Mouse (Mus musculus) limb, embryonic 15.5 days (tissue): Measurements from ENCODE around the gene Ints4. TPM values are rescaled to one million over a fixed set of nuclear protein-coding genes. Genes with fewer than 3 reads are reported as not detected.

ENCODE experiments used
- ATAC-seq: fragments of 200-750 bp; cut with Nextera tagmentation; 2 replicates; pipeline ENCODE4 v1.8.0; 2017; ENCODE audit warnings: low read depth, moderate TSS enrichment; ENCODE audit not compliant: insufficient number of reproducible peaks, low FRiP score, low TSS enrichment
- H3K27ac ChIP-seq: fragments of 300-500 bp; sonication (generic); 2 replicates; pipeline ENCODE4 v1.5.1; 2015; ENCODE audit warnings: moderate library complexity, mild to moderate bottlenecking, inconsistent platforms
- H3K27me3 ChIP-seq: fragments of 300-500 bp; sonication (generic); 2 replicates; pipeline ENCODE4 v1.6.1; 2015; ENCODE audit warnings: inconsistent platforms
- H3K36me3 ChIP-seq: fragments of 300-500 bp; sonication (generic); 2 replicates; pipeline ENCODE4 v1.6.1; 2015; ENCODE audit warnings: inconsistent platforms
- H3K4me1 ChIP-seq: fragments of 300-500 bp; sonication (generic); 2 replicates; pipeline ENCODE4 v1.6.1; 2015; ENCODE audit warnings: inconsistent platforms
- H3K4me2 ChIP-seq: fragments of 300-500 bp; sonication (generic); 2 replicates; pipeline ENCODE4 v1.6.1; 2015; ENCODE audit warnings: mild to moderate bottlenecking, inconsistent platforms
- H3K4me3 ChIP-seq: fragments of 300-500 bp; sonication (generic); 2 replicates; pipeline ENCODE4 v1.5.1; 2015; ENCODE audit warnings: mild to moderate bottlenecking, inconsistent platforms
- H3K9ac ChIP-seq: fragments of 300-500 bp; sonication (generic); 2 replicates; pipeline ENCODE4 v1.6.1; 2015; ENCODE audit warnings: inconsistent platforms
- H3K9me3 ChIP-seq: fragments of 300-500 bp; sonication (generic); 2 replicates; pipeline ENCODE4 v1.6.1; 2016; ENCODE audit warnings: inconsistent platforms
- WGBS: fragments of 180-500 bp; shearing (Covaris S2); methylation state at CpG from one replicate; pipeline ENCODE4 v1.1.7; 2015; 5-methylcytosine and 5-hydroxymethylcytosine counted together
- polyA plus RNA-seq: library from polyadenylated mRNA; unstranded; fragments of >200 nt; fragmentation: Nextera tagmentation; extraction: Ambion mirVana; gene quantifications from 2 replicates; pipeline ENCODE4 v1.2.1, GENCODE M21; 2015

Gene Ints4
- polyA plus RNA-seq, 1 experiment from 2014 or later = 40.6 TPM

GRCm38 (mm10) chr7:97479349-97479748, 1.4 kb upstream of the Ints4 start:
- no peaks in the 10 kb centered on the region for H3K9me3 ChIP-seq
- no peak overlapping the region for H3K27ac ChIP-seq
- ATAC-seq = no peak
- H3K4me2 ChIP-seq = no peak overlapping the region
- WGBS = 51% methylated on average over 3 of the region's 3 CpGs
- no peaks in the 10 kb centered on the region for H3K36me3 ChIP-seq
- H3K4me3 ChIP-seq = no peak overlapping the region
- no peak overlapping the region for H3K9ac ChIP-seq
- H3K27me3 ChIP-seq = no peaks in the 10 kb centered on the region
- H3K4me1 ChIP-seq = peaks cover 10% of the 10 kb centered on the region; the same call in 1 of the 2 replicates

- peak overlapping the region; percentile 45 for H3K4me2 ChIP-seq
- 24% methylated on average over 3 of the region's 3 CpGs for WGBS
- peak overlapping the region; percentile 81 for H3K4me3 ChIP-seq
- no peak overlapping the region for H3K9ac ChIP-seq
- H3K27ac ChIP-seq = no peak overlapping the region
- no peaks in the 10 kb centered on the region for H3K27me3 ChIP-seq
- H3K4me1 ChIP-seq = peaks cover 10% of the 10 kb centered on the region; the same call in 1 of the 2 replicates
- no peak for ATAC-seq
- no peaks in the 10 kb centered on the region for H3K9me3 ChIP-seq
- peaks cover 6% of the 10 kb centered on the region; the same call in 1 of the 2 replicates for H3K36me3 ChIP-seq
Observed at GRCm38 (mm10) chr7:97480290-97480689, 466 bp upstream of the Ints4 start.

GRCm38 (mm10) chr7:97483378-97483777, 2.6 kb downstream of the Ints4 start:
- ATAC-seq = no peak
- H3K9me3 ChIP-seq = no peaks in the 10 kb centered on the region
- no peak overlapping the region for H3K27ac ChIP-seq
- H3K4me1 ChIP-seq = peaks cover 10% of the 10 kb centered on the region; the same call in 1 of the 2 replicates
- no peaks in the 10 kb centered on the region for H3K27me3 ChIP-seq
- H3K4me3 ChIP-seq = no peak overlapping the region
- 84% methylated on average over 2 of the region's 2 CpGs for WGBS
- H3K36me3 ChIP-seq = peaks cover 29% of the 10 kb centered on the region
- no peak overlapping the region for H3K4me2 ChIP-seq
- no peak overlapping the region for H3K9ac ChIP-seq

- no peak overlapping the region for H3K4me3 ChIP-seq
- H3K27me3 ChIP-seq = no peaks in the 10 kb centered on the region
- WGBS = 70% methylated on average over 3 of the region's 3 CpGs
- H3K27ac ChIP-seq = no peak overlapping the region
- ATAC-seq = no peak
- H3K4me1 ChIP-seq = no peaks in the 10 kb centered on the region
- H3K9ac ChIP-seq = no peak overlapping the region
- H3K9me3 ChIP-seq = no peaks in the 10 kb centered on the region
- H3K4me2 ChIP-seq = no peak overlapping the region
- H3K36me3 ChIP-seq = peaks cover 50% of the 10 kb centered on the region
Observed at GRCm38 (mm10) chr7:97491157-97491556, 10.4 kb downstream of the Ints4 start.

- Histone ChIP-seq H3K9ac (no peak overlapping the region), H3K36me3 (peaks cover 39% of the 10 kb centered on the region), H3K9me3 (no peaks in the 10 kb centered on the region), H3K4me2 (no peak overlapping the region), H3K4me3 (no peak overlapping the region), H3K27ac (no peak overlapping the region), H3K4me1 (no peaks in the 10 kb centered on the region), H3K27me3 (no peaks in the 10 kb centered on the region)
- no peak for ATAC-seq
- 77% methylated on average over 4 of the region's 4 CpGs for WGBS
Observed at GRCm38 (mm10) chr7:97492420-97492819, 11.7 kb downstream of the Ints4 start.

GRCm38 (mm10) chr7:97495052-97495451, 14.3 kb downstream of the Ints4 start:
- Histone ChIP-seq H3K27me3 (no peaks in the 10 kb centered on the region), H3K27ac (no peak overlapping the region), H3K9me3 (no peaks in the 10 kb centered on the region), H3K4me1 (no peaks in the 10 kb centered on the region), H3K4me3 (no peak overlapping the region), H3K4me2 (no peak overlapping the region), H3K9ac (no peak overlapping the region), H3K36me3 (peaks cover 44% of the 10 kb centered on the region)
- ATAC-seq = no peak

GRCm38 (mm10) chr7:97500555-97501209, 19.9 kb downstream of the Ints4 start:
- no peaks in the 10 kb centered on the region for H3K27me3 ChIP-seq
- H3K4me2 ChIP-seq = no peak overlapping the region
- WGBS = 79% methylated on average over 5 of the region's 5 CpGs
- H3K27ac ChIP-seq = no peak overlapping the region
- H3K36me3 ChIP-seq = peaks cover 39% of the 10 kb centered on the region
- H3K9me3 ChIP-seq = no peaks in the 10 kb centered on the region
- no peak for ATAC-seq
- H3K4me3 ChIP-seq = no peak overlapping the region
- no peak overlapping the region for H3K9ac ChIP-seq
- H3K4me1 ChIP-seq = no peaks in the 10 kb centered on the region

- Histone ChIP-seq H3K36me3 (peaks cover 83% of the 10 kb centered on the region), H3K4me1 (no peaks in the 10 kb centered on the region), H3K27ac (no peak overlapping the region), H3K27me3 (no peaks in the 10 kb centered on the region), H3K9me3 (no peaks in the 10 kb centered on the region), H3K4me3 (no peak overlapping the region), H3K9ac (no peak overlapping the region), H3K4me2 (no peak overlapping the region)
- WGBS = 90% methylated on average over 1 of the region's 1 CpGs
- ATAC-seq = no peak
Observed at GRCm38 (mm10) chr7:97514786-97515185, 34.0 kb downstream of the Ints4 start.

- WGBS = 87% methylated on average over 2 of the region's 2 CpGs
- Histone ChIP-seq H3K27me3 (no peaks in the 10 kb centered on the region), H3K4me2 (no peak overlapping the region), H3K4me3 (no peak overlapping the region), H3K9me3 (no peaks in the 10 kb centered on the region), H3K27ac (no peak overlapping the region), H3K4me1 (no peaks in the 10 kb centered on the region), H3K36me3 (peaks cover 67% of the 10 kb centered on the region), H3K9ac (no peak overlapping the region)
- ATAC-seq = no peak
Observed at GRCm38 (mm10) chr7:97519935-97520334, 39.2 kb downstream of the Ints4 start.

- no peak for ATAC-seq
- 90% methylated on average over 5 of the region's 5 CpGs for WGBS
Observed at GRCm38 (mm10) chr7:97535531-97535930, 54.8 kb downstream of the Ints4 start.

GRCm38 (mm10) chr7:97536571-97536970, 55.8 kb downstream of the Ints4 start:
- Histone ChIP-seq H3K36me3 (peaks cover 89% of the 10 kb centered on the region), H3K9ac (no peak overlapping the region), H3K27me3 (no peaks in the 10 kb centered on the region), H3K4me3 (no peak overlapping the region), H3K4me2 (no peak overlapping the region), H3K4me1 (no peaks in the 10 kb centered on the region), H3K27ac (no peak overlapping the region), H3K9me3 (no peaks in the 10 kb centered on the region)
- ATAC-seq = no peak
- WGBS = 88% methylated on average over 5 of the region's 5 CpGs

More at GRCm38 (mm10) chr7:97535531-97535930, 54.8 kb downstream of the Ints4 start:
- Histone ChIP-seq H3K4me3 (no peak overlapping the region), H3K36me3 (peaks cover 88% of the 10 kb centered on the region), H3K27me3 (no peaks in the 10 kb centered on the region), H3K4me1 (no peaks in the 10 kb centered on the region), H3K9me3 (no peaks in the 10 kb centered on the region), H3K27ac (no peak overlapping the region), H3K4me2 (no peak overlapping the region), H3K9ac (no peak overlapping the region)

- H3K36me3 ChIP-seq = peaks cover 32% of the 10 kb centered on the region
- no peaks in the 10 kb centered on the region for H3K27me3 ChIP-seq
- 92% methylated on average over 2 of the region's 2 CpGs for WGBS
- no peak for ATAC-seq
- no peak overlapping the region for H3K4me3 ChIP-seq
- no peak overlapping the region for H3K9ac ChIP-seq
- no peak overlapping the region for H3K27ac ChIP-seq
- no peaks in the 10 kb centered on the region for H3K4me1 ChIP-seq
- no peaks in the 10 kb centered on the region for H3K9me3 ChIP-seq
- H3K4me2 ChIP-seq = no peak overlapping the region
Observed at GRCm38 (mm10) chr7:97546462-97546861, 65.7 kb downstream of the Ints4 start.

GRCm38 (mm10) chr7:97549301-97549700, 68.5 kb downstream of the Ints4 start:
- no peak for ATAC-seq

More at GRCm38 (mm10) chr7:97549301-97549700, 68.5 kb downstream of the Ints4 start:
- Histone ChIP-seq H3K4me2 (no peak overlapping the region), H3K27ac (no peak overlapping the region), H3K9ac (no peak overlapping the region), H3K4me3 (no peak overlapping the region), H3K4me1 (no peaks in the 10 kb centered on the region), H3K36me3 (peaks cover 9% of the 10 kb centered on the region; the same call in 1 of the 2 replicates), H3K9me3 (no peaks in the 10 kb centered on the region), H3K27me3 (no peaks in the 10 kb centered on the region)
- WGBS = 93% methylated on average over 10 of the region's 10 CpGs
